Mouse (Mus musculus) embryo, embryonic 9.5 days (tissue): Measurements from ENCODE around the gene Prkd3.

Experiments
- DNase-seq: peaks from one replicate; pipeline ENCODE4 v3.0.0-alpha.2; 2017; ENCODE audit errors: extremely low spot score

The Prkd3 gene

GRCm38 (mm10) chr17:78936466-78937228 is 84.0 kb downstream of the Prkd3 start, which contains the start of the genes Cebpz and Ndufaf7:
Gene Cebpz (minus strand): TSS chr17:78937066.
Gene Ndufaf7 (plus strand): TSS chr17:78937136.
- DNase-seq, result peak; percentile 97

DNA sequence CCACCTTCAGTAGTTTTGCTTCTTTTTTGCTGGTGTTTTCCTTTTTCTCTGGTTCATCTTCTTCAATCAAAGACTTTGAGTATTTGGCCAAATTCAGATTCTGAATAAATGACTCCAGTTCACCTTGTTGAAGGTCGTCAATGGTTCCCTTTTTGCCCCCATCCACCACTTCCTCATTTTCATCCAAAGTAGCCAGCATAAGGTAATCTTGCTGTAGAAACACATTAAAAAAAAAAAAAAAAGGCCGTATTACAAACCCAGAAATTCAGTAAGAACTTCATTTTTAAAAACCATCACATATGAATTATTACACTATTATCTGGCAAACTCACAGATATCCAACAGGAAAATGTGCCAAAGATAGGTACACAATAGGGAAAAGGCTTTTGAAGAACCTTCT is 84.8 kb downstream of the Prkd3 start:
- no peak for DNase-seq

- no peak for DNase-seq
These were observed 102.9 kb downstream of the Prkd3 start for GRCm38 (mm10) chr17:78917696-78918095.

DNA sequence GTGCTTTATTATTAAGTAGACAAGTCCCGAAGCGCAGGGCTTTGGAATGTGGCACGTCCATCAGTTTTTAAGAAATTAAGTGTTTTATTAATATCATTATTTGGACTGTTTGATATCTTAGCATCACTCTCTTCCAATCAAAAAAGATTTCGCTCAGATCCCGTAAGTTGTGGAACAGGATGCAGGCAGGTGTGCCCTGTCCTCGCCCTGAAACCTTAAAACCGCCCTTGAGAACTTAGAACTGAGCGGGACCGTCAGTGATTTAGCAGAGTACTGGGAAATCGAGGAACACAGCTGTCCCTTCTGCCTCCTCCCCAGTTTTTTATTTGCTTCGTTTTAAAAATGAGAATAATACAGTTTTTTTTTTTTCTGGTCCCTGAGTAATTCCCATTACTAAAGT is 103.7 kb downstream of the Prkd3 start:
- no peak for DNase-seq

DNA sequence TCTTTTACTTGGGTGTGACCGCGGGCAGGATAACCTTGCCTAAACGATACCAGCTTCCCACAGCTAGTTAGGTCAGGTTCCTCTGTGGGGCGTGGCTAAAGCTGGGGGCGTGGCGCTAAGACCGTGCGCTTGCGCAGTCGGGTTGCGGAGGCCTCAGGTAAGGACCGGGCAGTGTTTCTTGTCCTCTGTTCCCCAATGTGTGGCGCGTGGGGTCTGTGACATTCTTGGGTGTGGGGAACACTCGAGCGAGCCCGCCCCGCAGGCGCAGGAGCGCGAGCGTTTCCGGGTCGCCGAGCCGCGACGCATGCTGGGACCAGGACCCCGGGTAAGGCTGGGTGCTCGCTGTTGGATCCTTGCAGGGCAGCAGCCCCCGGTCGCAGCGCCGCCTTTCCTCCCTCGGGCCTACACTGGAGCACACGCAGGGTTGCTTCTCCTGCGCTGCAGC is 104.2 kb downstream of the Prkd3 start, which contains the start of gene Cebpzos:
TSS of gene Cebpzos (plus strand) at position 132 of the 445 bp plus-strand sequence.
- peak; percentile 92 for DNase-seq

DNA sequence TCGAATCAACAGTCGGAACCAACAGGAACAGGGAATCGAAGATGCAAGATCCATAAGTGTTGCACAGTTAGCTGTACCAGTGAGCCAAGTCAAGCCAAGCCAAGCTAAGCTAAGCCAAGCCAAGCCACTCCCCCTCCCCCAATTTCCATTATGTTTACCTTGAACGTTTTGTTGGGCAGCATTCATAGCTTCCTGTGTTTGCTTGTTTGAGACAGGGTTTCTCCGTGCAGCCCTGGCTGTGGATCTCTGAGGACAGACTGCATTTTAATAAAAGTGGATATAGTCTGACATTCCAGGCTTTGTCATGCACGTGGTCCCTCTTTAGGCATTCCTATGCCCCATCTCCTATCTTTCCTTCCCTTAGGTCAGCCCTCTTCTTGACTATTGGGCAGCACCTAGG is 104.8 kb downstream of the Prkd3 start:
- no peak for DNase-seq

DNA sequence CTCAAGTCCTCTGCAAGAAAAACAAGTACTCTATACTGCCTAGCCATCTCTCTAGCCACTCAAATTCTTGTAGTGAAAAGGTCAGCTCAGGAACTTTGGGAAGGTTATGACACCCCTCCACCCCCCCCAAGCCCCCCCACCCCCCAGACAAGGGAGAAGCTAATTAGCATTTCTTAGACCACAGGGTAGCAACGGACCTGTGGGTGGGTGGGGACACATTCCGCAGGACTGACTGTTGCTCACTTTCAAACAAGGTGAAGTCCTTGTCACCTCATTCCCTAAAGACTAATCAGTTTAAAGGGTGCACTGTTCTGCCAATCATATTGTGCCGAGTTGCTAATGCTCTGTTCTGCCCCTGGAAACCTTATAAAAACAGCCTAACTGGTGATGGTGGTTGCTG is 106.7 kb downstream of the Prkd3 start:
- no peak for DNase-seq

DNA sequence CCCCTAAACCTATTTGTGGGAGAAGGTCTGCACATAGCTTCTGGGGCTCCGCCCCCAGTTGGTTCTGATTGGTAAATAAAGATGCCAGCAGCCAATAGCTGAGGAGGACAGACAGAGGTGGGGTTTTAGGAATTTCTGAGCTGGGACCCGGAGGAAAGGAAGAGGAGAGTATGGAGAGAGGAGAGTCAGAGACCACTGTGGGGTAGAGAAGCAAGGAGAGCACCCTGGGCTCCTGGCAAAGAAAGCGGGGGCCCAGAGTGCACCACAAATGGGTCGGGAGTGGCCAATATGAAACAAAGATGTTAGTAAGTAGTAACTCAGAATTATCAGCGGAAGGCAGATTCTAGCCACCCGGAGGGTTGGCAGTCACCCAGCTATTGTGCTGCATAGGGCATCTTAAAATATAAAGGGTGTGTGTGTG is 107.7 kb downstream of the Prkd3 start:
- DNase-seq, result peak; percentile 44

- no peak for DNase-seq
These were observed 111.2 kb downstream of the Prkd3 start for GRCm38 (mm10) chr17:78909374-78909773.

DNA sequence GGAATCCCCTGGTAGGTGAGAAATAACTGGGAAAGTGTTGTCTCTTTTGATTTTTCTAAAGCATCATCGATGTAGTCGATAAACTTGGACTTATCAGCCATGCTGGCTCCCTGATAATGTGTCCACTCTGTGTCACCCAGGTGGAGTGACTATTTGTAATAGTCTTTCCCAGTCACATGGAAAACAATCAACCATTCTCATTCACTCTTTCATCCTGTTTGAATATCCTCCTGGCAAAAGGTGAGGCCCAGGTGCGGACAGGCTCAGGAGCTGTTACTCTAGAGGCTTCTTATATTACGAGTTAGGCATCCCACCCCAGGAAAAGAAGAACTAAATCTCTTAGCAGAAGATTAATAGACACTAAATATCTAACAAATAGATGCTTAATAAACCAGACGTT is 113.7 kb downstream of the Prkd3 start, which contains the start of gene Sult6b1:
TSS of gene Sult6b1 (minus strand) at position 101 of the 400 bp plus-strand sequence.
- no peak for DNase-seq

DNA sequence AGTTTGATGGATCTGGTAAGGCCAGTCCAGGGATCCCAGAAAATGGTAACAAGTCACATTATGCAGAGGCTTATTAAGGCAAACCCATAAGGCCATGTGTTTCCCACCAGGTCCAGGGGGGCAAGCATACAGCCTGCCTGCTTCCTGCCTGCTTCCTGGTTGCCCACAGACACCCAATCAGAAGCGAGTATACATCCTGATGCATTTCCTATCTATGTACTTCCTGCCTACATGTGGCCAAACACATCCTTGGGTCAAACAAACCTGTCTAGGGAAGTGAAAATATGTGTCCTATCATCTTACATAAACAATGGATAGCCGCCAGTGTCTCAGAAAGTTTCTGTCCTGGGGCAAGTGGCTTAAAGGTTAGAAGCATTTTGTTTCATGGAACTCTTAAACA is 117.5 kb downstream of the Prkd3 start:
- no peak for DNase-seq
